Mouse (Mus musculus) urinary bladder, postnatal 4 days (tissue): ENCODE measurements around the gene C730034F03Rik.
"Not testable (repeated sequence)": the region's sequence is repeated elsewhere in the genome, so short reads cannot be mapped to it uniquely, and the experiment has no call there.

Experiments
- DNase-seq, 2 experiments: peaks; one replicate each; pipeline ENCODE4 v3.0.0; 2021 to 2022; ENCODE audit warnings: low spot score in 2 of 2

Gene C730034F03Rik

DNA sequence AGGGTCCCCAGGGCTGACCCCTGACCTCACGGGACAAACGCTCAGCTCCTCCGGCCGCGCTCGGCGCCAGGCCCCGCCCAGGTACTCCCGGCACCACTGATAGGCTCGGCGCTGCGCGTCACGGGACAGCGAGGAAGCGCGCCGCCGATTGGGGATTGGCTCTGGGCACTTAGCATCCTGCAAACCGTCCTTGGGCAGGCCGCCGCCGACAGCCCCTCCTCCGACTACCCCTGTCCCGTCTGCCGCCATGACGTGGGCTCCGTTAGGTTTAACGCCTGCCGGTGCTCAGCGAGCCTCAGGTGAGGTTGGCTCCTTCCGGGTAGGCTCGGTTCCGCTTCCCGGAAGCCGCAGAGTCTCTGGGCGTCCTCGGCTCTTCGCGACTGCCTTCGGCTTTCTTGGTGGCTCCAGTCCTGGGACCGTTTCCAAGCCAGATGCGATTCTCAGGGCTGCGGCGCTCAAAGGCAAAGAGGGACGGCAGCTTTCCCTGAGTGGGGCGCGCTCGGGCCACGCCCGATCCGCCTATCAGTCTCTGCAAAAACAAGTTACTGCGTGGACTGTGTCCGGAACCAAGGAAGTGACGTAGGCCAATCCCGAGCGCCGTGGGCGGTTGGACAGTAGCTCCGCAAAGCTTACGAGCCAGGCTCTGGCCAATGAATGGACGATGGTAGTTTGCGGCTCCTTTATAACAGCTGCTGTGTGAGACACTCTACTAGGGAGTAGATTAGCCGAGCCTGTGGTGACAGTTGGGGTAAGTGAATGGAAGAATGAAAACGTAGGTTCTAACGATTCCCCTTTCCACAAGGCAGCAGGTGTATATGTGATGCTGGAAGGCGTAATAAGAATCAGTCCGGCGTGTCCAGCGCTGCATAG is at the start of gene C730034F03Rik, which contains the start of the genes Gm44502 and Chkb:
TSS of gene C730034F03Rik (plus strand) at position 238 of the 870 bp plus-strand sequence.
TSS of gene Gm44502 (minus strand) at position 345 of the 870 bp plus-strand sequence.
TSS of gene Chkb (minus strand) at position 557 of the 870 bp plus-strand sequence.
- DNase-seq = peak; percentile 87 to 91

DNA sequence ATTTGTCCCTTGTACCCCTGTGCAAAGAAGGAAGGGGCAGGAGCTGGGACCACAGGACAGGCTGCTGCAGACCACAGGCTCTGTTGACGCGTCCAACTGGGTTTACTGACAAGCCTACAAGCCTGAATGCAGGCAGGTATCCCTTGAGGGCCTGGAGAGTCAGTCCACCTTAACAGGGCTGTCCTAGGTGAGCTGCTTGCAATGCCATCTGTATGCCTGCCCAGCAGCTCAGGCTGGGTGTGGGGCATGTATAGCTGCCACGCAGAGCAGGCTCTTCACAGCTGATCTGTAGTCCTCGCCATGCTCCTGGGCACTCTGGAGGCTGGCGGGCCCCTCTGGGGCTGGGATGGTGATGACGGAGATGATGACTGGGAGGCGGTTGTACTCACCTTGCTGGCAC is 44.8 kb upstream of the C730034F03Rik start, which contains the start of gene Klhdc7b:
TSS of gene Klhdc7b (plus strand) at position 301 of the 400 bp plus-strand sequence.
- no peak for DNase-seq

DNA sequence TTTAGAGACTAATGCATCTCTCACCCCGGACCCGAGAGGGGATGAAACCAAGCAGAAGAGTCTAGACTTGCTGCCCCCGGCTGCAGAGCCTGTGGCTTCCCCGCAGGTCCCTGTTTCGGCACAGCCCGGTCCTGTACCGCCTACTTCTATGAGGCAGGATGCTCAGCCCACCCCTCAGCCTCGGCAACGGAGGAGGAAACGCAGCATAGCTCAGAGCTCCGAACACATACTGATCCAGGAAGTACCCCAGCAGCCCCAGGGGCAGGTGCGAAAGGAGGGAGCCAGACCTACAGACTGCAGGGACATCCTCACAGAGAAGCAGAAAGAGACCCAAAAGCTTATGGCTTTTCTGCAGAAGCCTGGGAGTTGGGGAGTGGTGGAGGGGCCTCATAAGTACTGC is 42.3 kb upstream of the C730034F03Rik start:
- DNase-seq = no peak

DNA sequence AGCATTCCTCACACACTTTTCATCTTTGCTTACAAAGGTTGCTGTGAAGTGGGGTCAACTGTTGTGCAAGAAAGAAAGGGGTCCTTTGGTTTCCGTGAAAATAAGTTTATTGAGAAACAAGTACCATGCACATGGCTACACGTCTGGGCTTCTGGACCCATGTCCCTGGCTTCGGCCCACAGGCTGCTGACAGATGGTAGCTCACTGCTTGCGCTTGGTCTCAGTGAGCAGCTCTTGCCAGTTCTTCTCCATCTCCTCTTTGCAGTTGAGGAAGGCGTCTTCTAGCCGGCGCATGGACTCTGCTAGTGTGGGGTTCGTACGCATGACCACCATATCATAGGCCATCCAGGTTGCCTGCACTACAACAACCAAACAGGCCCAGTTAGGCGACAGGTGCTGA is 39.3 kb upstream of the C730034F03Rik start:
- no peak for DNase-seq

DNA sequence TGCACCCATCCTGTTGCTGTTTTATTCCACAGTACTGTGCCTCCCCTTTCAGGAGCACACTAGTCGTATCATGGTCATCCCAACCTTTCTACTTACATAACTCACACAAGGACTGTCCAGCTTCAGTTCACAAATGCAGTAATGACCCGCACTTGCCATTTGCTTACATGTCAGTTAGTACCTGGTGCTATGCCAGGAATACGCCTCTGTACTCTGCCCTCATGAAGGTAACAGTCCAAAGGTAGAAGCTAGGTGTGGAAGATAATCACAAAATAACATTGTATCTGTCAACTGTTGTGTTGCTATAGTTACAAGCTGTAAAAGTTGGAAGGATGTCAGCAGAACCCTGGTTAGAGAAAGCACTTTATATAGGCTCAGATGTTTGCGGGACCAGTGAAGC is 32.5 kb upstream of the C730034F03Rik start:
- no peak for DNase-seq

DNA sequence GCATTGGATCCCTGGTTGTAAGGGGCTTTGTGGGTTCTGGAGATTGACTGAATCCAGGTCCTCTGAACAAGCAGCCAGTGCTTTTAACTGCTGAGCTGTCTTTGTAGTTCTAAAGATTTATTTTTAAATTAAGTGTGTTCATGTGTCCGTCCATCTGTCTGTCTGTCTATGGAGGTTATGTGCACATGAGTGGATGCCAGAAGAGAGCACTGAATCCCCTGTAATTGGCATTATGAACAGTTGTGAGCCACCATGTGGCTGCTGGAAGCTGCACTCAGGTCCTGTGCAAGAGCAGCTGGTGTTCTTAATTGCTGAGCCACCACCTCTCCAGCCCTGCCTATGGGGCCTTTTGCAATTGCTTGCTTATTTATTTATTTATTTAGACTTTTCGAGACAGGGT is 31.2 kb upstream of the C730034F03Rik start:
- DNase-seq = no peak

DNA sequence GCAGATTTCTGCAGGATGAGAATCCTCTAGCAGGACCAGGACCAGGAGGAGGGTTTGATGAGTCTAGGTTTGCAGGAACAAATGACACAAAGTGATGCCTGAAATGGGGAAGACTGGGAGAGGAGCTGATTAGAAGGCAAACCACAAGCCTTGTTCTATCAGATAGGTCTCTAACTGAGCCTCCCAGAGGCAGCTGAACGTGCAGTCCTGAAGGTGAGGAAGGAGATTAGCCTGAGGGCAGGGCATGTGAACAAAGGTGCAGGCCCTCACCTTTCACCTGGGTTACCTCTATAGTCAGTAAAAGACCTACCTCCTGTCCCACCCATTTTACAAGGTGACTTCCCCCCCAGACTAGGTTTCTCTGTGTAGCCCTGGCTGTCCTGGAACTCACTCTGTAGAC is 29.7 kb upstream of the C730034F03Rik start:
- DNase-seq = no peak

DNA sequence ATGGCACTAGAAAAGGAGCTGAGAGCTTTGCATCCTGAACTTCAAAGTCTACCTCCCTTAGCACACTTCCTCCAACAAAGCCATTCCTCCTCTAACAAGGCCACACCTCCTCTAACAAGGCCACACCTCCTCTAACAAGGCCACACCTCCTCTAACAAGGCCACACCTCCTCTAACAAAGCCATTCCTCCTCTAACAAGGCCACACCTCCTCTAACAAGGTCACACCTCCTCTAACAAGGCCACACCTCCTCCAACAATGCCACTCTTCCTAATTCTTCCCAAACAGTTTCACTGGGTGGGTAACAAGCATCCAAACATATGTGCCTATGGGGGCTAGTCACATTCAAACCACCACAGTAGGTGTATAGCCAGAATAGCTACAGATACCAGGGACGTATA is 26.9 kb upstream of the C730034F03Rik start:
- no peak for DNase-seq

DNA sequence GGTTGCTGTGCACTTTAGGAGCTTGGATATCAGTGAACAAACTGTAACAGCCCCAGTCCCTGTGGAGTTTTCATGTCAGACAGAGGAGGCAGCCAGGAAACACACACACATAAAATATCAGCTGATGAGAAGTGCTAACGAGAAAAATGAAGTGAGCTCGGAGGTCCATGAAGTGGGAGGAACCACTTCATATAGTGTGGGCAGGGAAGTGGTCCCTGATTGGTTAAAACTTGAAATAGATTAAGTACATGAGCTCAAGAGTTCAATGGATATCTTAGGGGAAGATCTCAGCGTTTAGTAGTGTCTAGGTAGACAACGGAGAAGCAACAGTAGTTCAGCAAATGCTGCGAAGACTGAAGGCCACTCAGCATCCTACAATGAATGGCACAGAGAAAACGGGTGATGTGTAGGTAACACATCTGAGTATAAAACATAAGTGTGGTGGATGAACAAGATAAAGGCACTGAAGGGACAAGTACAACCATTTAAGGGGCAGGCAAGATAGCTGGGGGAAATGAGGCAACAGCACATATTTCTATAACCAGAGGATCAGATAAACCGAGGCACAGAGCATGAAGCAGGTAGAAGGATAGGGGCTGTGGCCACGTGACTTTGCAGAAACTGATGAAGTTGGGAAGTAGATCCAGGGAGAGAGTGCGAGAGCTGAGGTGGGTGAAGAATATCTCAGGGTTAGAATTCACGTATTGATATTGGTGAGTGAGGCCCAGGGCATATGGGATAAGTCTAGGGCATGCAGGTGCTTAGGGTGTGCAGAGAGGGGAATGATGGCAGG is 24.4 kb upstream of the C730034F03Rik start:
- no peak for DNase-seq

DNA sequence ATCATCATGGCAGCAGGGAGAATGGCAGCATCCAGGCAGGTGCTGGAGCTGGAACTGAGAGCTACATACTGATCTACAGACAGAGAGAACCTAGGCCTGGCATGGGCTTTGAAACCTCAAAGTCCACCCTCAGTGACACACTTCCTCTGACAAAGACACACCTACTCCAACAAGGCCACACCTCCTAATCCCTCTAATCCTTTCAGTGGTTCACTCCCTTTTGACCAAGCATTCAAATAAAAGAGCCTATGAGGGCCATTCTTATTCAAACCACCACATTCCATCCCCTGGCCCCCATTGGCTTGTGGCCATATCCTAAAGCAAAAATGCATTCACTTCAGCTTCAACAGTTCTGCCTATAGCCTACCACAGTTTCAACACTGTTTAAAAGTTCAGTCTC is 22.7 kb upstream of the C730034F03Rik start:
- no peak for DNase-seq

DNA sequence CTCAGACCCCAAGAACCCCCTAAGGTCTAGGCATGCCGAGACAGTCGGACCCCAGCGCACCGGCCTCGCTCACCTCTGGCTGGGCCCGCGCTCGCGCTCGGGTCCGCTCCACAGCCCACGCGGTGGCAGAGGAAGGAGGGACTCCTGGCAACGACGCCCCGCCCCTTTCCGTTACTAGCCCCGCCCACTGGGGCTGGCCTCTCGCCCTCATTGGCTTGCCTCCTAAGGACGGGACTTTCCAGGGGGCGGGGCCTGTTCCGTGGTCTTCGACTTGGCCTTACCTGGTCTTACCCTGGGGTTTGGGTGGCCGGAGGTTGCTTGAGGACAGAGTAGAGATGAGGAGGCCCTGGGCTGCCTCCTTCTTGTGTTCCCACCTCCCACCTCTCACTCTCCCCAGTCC is 19.3 kb upstream of the C730034F03Rik start, which contains the start of gene Syce3:
TSS of gene Syce3 (minus strand) at position 386 of the 400 bp plus-strand sequence.
- DNase-seq = no peak

DNA sequence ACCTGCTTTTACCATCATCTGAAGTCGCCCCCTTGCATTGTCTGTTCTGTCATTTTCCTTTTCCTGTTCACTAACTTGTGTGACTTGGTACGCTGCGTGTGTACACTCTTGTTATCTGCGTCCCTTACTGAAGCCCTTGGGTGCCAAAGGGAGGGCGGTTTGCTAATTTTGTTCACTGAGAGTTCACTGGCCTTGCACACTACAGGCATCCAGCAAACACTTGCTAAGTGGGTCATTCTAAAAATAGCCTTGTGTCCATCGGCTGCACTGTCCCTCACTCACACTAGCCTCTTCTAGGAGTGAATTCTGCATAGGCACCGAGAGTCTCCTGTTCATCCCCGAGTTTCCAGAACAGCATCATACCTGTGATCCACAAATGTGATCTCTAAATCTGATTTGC is 14.1 kb upstream of the C730034F03Rik start:
- DNase-seq = no peak

DNA sequence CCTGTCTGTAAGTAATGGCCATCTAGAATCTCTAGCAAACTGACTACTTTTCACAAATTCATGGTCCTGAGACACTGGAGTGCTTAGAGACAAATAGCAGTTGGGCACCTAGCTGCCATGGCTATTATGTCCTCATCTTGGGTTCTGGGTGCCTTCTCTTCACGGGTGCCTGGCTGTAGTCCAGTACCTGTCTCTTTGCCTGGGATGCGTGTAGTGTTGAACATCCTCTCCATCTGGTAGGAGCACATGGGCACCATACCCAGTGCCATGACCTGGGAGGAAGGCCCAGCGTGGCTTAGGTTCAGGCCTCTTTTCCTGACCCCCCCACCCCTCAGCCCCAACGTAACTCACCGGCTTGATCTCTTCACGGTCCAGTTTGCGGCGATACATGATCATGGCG is 7.5 kb upstream of the C730034F03Rik start:
- DNase-seq = no peak

DNA sequence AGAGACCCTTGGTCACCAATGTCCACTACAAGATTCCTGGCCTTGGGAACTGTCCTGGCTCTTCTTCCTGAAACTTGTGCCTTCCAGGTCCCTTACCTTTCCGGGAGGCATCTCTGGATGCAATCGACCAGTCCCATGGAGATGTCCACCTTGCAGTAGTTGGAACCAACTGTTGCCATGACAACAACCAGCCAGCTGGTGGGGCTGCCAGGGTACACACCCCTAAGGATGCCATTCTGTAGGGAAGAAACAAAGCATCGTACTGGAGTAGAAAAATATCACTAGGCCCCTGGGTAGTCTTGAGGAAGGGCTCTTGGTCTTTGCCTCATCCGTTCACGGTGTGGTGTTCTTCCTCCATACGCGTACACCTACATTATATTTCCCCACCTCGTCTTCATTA is 4.8 kb upstream of the C730034F03Rik start:
- DNase-seq = peak in 1 of 2 experiments; percentile 53

DNA sequence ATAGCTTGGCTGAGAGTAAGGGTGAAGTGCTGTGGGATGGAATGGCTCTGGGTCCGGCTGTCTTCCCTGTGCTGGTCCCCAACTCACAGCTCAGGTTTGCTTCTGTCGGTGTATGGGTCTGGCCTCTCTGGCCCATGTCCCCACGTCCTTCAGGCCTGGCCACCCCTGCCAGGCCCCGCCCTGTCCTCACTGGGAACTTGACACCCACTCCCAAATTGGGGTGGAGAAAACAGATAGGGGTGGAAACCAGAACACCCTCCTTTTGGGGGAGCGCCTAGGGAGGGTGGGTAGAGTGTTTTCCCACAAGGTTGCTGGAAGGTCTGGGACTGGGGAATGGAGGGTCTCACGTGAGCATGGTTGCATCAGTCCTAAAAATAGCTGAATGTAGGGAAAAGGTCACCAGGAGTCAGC is 3.7 kb upstream of the C730034F03Rik start, which contains the start of gene Cpt1b:
TSS of gene Cpt1b (minus strand) at position 153 of the 411 bp plus-strand sequence.
- DNase-seq = no peak

DNA sequence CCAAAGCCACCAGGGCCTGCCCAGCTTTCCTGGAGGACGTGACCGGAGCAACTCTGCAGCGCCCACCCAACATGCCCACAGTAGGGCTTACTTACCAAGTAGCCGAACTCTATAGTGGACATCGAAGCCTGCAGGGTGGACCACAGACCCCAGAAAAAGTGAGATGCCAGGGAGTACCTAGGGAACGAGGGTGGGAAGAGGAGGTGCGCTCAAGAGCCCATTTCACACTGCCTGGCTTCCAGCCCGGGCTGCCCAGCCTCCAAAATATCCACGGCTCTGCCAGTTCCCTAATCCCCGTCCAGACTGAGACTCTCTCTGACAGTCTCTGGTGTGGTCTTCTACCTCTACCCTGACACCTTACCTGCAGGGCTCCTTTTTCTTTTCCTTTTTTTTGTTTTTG is 2.7 kb upstream of the C730034F03Rik start:
- no peak for DNase-seq

DNA sequence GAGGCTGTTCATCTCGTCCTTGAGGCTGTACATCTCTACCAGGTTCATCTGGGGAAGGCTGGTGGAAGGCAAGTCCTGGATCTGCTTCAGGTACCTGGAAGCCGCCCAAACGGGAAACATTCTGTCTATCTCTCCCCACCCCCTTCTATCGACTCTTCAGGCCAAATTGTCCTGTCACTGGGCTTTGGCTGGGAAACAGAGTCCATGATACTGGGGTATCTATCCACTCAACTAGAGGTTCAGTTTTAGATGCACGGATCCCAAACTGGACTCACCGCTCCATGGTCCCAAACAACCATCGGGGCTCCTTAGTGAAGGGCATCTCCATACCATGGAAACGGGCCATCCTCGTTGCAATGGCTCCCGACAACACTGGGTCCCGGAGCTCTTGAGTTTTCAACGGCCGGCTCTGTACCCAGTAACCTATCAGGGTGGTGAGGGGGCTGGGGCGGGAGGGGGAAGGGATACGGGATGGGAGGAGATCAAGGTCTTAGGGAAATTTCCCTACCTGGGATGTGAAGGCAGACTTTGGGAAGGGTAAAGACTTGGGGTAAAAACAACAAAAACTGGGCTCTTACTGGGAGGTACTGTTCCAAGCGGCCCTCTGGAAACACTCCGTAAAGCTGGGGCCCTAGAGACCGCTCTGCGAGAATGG is 1.1 kb upstream of the C730034F03Rik start:
- DNase-seq = no peak

DNA sequence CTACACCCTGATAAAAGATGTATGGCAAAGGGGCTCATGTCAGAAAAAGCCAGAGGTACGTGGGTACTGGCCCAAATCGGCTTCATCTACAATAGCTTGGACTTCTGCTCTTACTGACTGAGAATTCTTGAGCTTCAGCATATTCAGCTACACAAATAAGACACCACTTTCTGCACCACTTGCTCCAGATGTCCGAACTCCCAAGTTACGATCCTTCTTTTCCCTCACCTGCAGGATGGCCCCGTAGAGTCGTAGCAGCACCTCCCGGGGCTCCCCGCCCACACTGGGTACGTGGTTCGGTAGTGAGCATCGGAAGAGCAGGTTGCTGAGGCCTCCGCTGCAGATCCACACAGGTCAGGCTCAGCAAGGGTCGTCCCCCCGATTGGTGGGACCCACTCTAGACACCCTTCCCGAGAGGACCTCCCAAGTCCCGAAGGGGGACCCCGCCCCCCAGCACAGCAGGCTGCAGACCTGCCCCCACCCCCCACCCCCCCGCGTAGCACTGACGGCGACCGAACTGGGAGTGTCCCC is 503 bp upstream of the C730034F03Rik start:
- no peak for DNase-seq

DNA sequence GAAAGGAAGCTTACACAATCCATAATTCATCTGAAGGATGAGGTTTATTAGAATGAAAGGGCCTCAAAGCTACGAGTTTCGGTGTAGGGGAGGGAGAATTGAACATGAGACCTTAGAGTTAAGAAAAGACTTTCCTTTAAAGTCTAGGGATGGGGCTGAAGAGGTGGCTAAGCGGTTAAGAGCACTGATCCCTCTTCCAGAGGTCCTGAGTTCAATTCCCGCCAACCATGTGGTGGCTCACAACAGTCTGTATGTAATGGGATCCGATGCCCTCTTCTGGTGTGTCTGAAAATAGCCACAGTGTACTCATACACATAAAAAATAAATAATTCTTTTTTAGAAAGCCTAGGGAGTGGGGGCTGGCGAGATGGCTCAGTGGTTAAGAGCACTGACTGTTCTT is 952 bp downstream of the C730034F03Rik start:
- no peak for DNase-seq

DNA sequence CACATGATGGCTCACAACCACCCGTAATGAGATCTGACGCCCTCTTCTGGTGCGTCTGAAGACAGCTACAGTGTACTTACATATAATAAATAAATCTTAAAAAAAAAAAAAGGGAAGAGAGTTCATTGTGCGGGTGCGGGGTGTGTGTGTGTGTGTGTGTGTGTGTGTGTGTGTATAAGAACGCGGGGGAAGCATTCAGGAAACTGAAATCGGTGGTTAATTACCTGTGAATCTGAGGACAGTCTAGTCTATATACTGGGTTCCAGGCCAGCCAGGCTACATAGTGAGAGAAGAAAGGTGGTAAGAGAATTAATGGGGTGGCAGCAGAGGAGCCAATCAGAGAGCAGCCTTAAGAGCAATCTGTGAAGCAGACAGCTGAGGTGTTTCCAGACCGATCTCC is 1.4 kb downstream of the C730034F03Rik start:
- not testable (repeated sequence) for DNase-seq

DNA sequence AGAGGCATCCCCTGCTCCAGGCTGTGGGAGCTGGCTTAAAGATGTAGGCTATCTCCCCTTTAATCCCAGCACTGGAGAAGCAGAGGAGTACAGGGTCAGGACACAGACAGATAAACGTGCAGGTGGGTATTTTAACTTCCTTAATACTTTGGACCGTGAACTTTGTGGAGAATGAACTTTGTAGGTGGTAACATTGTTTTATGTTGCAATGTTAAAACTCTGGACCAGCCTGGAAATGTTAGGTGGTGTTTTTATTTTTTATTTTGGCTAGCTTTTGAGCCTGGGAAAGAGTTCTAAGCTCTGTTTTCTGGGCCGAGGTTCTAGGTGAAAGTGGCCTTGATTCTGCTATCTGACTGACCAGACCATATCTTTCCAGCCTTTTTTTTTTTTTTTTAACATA is 1.9 kb downstream of the C730034F03Rik start:
- no peak for DNase-seq

DNA sequence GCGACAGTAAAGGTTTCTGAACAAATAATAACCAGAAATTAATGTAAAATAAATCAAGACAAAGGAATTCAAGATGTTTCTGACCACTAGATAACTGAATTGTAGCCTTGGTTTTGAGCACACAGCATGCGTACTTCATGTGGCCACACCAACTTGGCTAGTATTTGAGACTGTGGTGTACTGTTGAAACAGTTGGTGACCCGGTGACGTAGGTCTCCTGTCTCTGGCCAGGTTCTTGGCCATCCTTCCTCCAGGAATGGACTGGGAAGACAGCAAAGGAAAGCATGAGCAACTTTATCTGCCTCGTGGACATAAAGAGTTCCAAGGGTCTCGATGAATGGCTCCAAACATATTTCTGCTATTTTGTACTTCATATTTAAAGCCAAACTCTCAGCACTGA is 2.4 kb downstream of the C730034F03Rik start:
- no peak for DNase-seq
